In genomic region chr5:73971701-73972100, GRCm38 (mm10) we compare ENCODE assay signal across 20 mouse cellular contexts.
DNase-seq lines count a peak whose midpoint lies in the region; ATAC-seq and TF ChIP-seq lines count a peak whose summit lies in the region.
"Had no signal": no experiment of that assay in that cellular context is flagged by ENCODE, and none has a peak within 500 bp of the region (broad histone marks: within the 10 kb centered on the region; RNA-seq: fewer than 3 reads in every experiment).

No protein-coding gene starts in this region.

- TF ChIP-seq EP300 in lung, postnatal 0 days (IDR thresholded peaks at IDR 0.05), result no peak

- intact Hi-C loops in gastrocnemius, postnatal 14 days (cut with DNase I; ENCODE audit: low total_unique reads), result no loop called here
- intact Hi-C loops in gastrocnemius, postnatal 36 days (cut with DNase I), result no loop called here
- intact Hi-C loops in heart, postnatal 14 days (cut with DNase I), result no loop called here

- no peak for TF ChIP-seq CTCF in lung, postnatal 0 days (IDR thresholded peaks at IDR 0.05)
- TF ChIP-seq CTCF in brain, embryonic 14.5 days (IDR thresholded peaks at IDR 0.05; ENCODE audit: borderline replicate concordance, extremely low read depth, insufficient read depth, insufficient read length), result no peak
- TF ChIP-seq CTCF in midbrain, postnatal 0 days (IDR thresholded peaks at IDR 0.05), result no peak

- 59% methylated on average over 5 of the region's 5 CpGs for WGBS in lung, postnatal 0 days
- WGBS in midbrain, postnatal 0 days, result 94% methylated on average over 5 of the region's 5 CpGs

- no peak for ATAC-seq in lung, postnatal 0 days
- ATAC-seq in midbrain, postnatal 0 days (ENCODE audit: low FRiP score), result no peak
- ATAC-seq: CD4-positive, CD25-positive, alpha-beta regulatory T cell, adult 4 months; inflammation-experienced regulatory T-cells, adult 6 months had no signal

- no peak overlapping the region for H3K9ac ChIP-seq in lung, postnatal 0 days (replicated peaks; ENCODE audit: low read depth)
- no peak overlapping the region for H3K9ac ChIP-seq in midbrain, postnatal 0 days (replicated peaks; ENCODE audit: low read length, poor library complexity, severe bottlenecking)
- H3K9ac ChIP-seq: embryonic facial prominence, embryonic 15.5 days; hindbrain, embryonic 12.5 days; lung, embryonic 15.5 days; neural tube, embryonic 13.5 days had no signal

- no peaks in the 10 kb centered on the region for H3K4me1 ChIP-seq in lung, postnatal 0 days (ENCODE audit: insufficient read depth, low read depth, low read length)
- no peaks in the 10 kb centered on the region for H3K4me1 ChIP-seq in midbrain, postnatal 0 days (ENCODE audit: insufficient read depth, low read length)
- H3K4me1 ChIP-seq: neural tube, embryonic 13.5 days had no signal

- DNase-seq in gastrocnemius, postnatal 14 days, result peak; percentile 8
- no peak for DNase-seq in gastrocnemius, postnatal 36 days
- peak; percentile 57 for DNase-seq in lung, postnatal 0 days (ENCODE audit: low spot score)
- no peak for DNase-seq in lung, postnatal 25 days (ENCODE audit: low spot score)
- peak; percentile 64 for DNase-seq in brain, embryonic 14.5 days (ENCODE audit: low read depth)
- peak; percentile 16 to 43 for DNase-seq in heart, postnatal 14 days
- no peak for DNase-seq in midbrain, postnatal 0 days (ENCODE audit: low spot score)
- DNase-seq: cerebellum, adult 11-12 months; kidney, adult 8-10 months; kidney, postnatal 25 days; liver; right cerebral cortex, postnatal 14 days; thymus, postnatal 25 days had no signal

- TF ChIP-seq POLR2A in brain, embryonic 14.5 days (IDR thresholded peaks at IDR 0.05; ENCODE audit: borderline replicate concordance, extremely low read depth, insufficient read depth, insufficient read length, poor library complexity, severe bottlenecking), result no peak

- H3K27me3 ChIP-seq in lung, postnatal 0 days (replicated peaks; ENCODE audit: insufficient read depth, low read length), result no peaks in the 10 kb centered on the region
- H3K27me3 ChIP-seq in midbrain, postnatal 0 days (ENCODE audit: insufficient read depth, low read length), result no peaks in the 10 kb centered on the region
- H3K27me3 ChIP-seq: embryonic facial prominence, embryonic 15.5 days; hindbrain, embryonic 12.5 days; lung, embryonic 15.5 days; neural tube, embryonic 13.5 days had no signal

- no peaks in the 10 kb centered on the region for H3K9me3 ChIP-seq in lung, postnatal 0 days (ENCODE audit: low read length)
- H3K9me3 ChIP-seq in midbrain, postnatal 0 days (ENCODE audit: low read length), result no peaks in the 10 kb centered on the region
- H3K9me3 ChIP-seq: embryonic facial prominence, embryonic 15.5 days; G1E; hindbrain, embryonic 12.5 days; lung, embryonic 15.5 days; neural tube, embryonic 13.5 days had no signal

- no peak overlapping the region for H3K4me2 ChIP-seq in lung, postnatal 0 days (replicated peaks; ENCODE audit: low read depth, low read length)
- H3K4me2 ChIP-seq in midbrain, postnatal 0 days (ENCODE audit: low read depth, low read length, poor library complexity, severe bottlenecking), result no peak overlapping the region
- H3K4me2 ChIP-seq: embryonic facial prominence, embryonic 15.5 days; hindbrain, embryonic 12.5 days; lung, embryonic 15.5 days; neural tube, embryonic 13.5 days had no signal

- H3K27ac ChIP-seq in lung, postnatal 0 days (ENCODE audit: low read length), result no peak overlapping the region
- no peak overlapping the region for H3K27ac ChIP-seq in midbrain, postnatal 0 days (ENCODE audit: low read depth, low read length)
- H3K27ac ChIP-seq: embryonic facial prominence, embryonic 15.5 days; hindbrain, embryonic 12.5 days; lung, embryonic 15.5 days; neural tube, embryonic 13.5 days had no signal

- H3K4me3 ChIP-seq in lung, postnatal 0 days (ENCODE audit: low read depth, low read length), result no peak overlapping the region
- no peak overlapping the region for H3K4me3 ChIP-seq in midbrain, postnatal 0 days (ENCODE audit: low read depth, low read length)
- H3K4me3 ChIP-seq: embryonic facial prominence, embryonic 15.5 days; hindbrain, embryonic 12.5 days; lung, embryonic 15.5 days; neural tube, embryonic 13.5 days had no signal

- no peaks in the 10 kb centered on the region for H3K36me3 ChIP-seq in lung, postnatal 0 days (ENCODE audit: insufficient read depth, low read length)
- no peaks in the 10 kb centered on the region for H3K36me3 ChIP-seq in midbrain, postnatal 0 days (ENCODE audit: insufficient read depth, low read length)
- H3K36me3 ChIP-seq: embryonic facial prominence, embryonic 15.5 days; G1E; hindbrain, embryonic 12.5 days; lung, embryonic 15.5 days; neural tube, embryonic 13.5 days had no signal

Comparison
In these comparisons a context has a peak if more than half of its experiments do, and no peak if none do; other contexts are left out.
1. DNase-seq: peak in gastrocnemius, postnatal 14 days (single experiment), lung, postnatal 0 days (single experiment), brain, embryonic 14.5 days (single experiment) and heart, postnatal 14 days (2 of 2); none in gastrocnemius, postnatal 36 days (0 of 2), lung, postnatal 25 days (single experiment) and midbrain, postnatal 0 days (single experiment).